Mouse (Mus musculus): ENCODE data around the gene Havcr1.
"Not testable (repeated sequence)": the region's sequence is repeated elsewhere in the genome, so short reads cannot be mapped to it uniquely, and the experiment has no call there.

Havcr1 gene

GRCm38 (mm10) chr11:46754669-46755068 lies 19.8 kb downstream of the Havcr1 start:
- H3K27me3 ChIP-seq (ENCODE audit: control insufficient read depth, insufficient read depth, low read length, poor library complexity, severe bottlenecking): no peaks in the 10 kb centered on the region
- DNase-seq (ENCODE audit: low read depth, low spot score): no peak

DNA sequence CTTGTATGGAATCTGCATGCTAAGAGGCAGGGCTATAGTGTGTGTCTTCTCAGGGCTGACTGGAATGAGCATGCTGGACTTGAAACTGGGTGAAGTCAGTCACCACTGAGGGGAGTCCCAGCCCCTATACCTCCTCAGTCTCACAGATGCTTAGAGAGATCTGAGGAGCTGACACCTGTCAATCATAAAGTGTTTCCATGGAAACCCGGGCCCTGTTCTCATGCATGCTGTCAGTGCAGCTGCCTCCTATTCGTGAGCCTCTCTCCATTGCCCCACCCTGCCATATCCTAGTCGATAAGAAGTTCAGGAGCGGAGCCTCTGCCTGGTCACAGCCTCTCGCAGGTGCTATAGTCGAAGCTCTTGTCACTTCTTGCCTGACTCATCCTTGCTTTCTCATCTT lies 20.8 kb downstream of the Havcr1 start:
- not testable (repeated sequence) for H3K27me3 ChIP-seq (ENCODE audit: control insufficient read depth, insufficient read depth, low read length, poor library complexity, severe bottlenecking); H3K36me3 ChIP-seq (ENCODE audit: control insufficient read depth, insufficient read depth, low read length, poor library complexity, severe bottlenecking); DNase-seq (ENCODE audit: low read depth, low spot score)

More at GRCm38 (mm10) chr11:46754669-46755068, 19.8 kb downstream of the Havcr1 start:
- H3K36me3 ChIP-seq (ENCODE audit: control insufficient read depth, insufficient read depth, low read length, poor library complexity, severe bottlenecking): no peaks in the 10 kb centered on the region

DNA sequence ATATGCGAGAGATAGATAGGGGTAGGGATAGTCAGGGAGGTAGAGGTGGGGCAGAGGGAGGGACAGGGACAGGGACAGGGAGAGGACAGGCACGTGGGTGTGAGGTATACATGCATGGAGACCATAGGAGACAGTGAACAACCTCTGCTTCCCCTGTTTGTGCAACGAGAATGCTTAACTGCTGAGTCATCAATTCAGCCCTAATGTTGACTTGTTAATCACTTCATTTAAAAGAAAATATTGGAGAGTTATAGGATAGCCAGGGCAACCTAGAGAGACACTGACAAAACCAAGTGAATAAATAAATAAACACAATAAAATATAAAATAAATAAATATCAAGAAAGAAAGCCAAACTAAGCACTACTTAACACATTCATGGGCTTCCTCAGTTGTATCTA lies 42.0 kb downstream of the Havcr1 start:
- Histone ChIP-seq H3K27me3 (ENCODE audit: control insufficient read depth, insufficient read depth, low read length, poor library complexity, severe bottlenecking) (no peaks in the 10 kb centered on the region), H3K36me3 (ENCODE audit: control insufficient read depth, insufficient read depth, low read length, poor library complexity, severe bottlenecking) (no peaks in the 10 kb centered on the region; the same call in 1 of the 2 replicates)
- no peak for DNase-seq (ENCODE audit: low read depth, low spot score)

DNA sequence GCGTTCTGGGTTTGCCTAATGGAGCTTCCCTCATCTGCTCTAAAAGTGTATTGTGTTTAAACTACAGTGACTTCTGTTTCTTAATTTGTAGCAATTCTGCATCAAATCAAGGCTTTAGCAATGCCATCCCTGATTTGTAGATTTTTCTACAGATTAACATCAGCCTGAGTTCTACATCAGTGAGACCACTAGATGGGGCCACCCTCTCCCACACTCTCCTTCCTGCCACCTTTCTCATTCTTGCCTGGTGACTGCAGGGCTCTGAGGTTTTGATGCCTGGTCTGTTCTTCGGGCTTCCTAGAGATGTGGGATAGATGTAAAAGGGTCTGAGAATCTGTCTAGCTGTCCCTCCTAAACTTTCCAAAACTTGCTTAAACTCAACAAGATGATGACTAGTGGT lies 44.9 kb downstream of the Havcr1 start:
- Histone ChIP-seq H3K36me3 (ENCODE audit: control insufficient read depth, insufficient read depth, low read length, poor library complexity, severe bottlenecking) (no peaks in the 10 kb centered on the region; the same call in 1 of the 2 replicates), H3K27me3 (ENCODE audit: control insufficient read depth, insufficient read depth, low read length, poor library complexity, severe bottlenecking) (no peaks in the 10 kb centered on the region)
- DNase-seq (ENCODE audit: low read depth, low spot score): no peak

DNA sequence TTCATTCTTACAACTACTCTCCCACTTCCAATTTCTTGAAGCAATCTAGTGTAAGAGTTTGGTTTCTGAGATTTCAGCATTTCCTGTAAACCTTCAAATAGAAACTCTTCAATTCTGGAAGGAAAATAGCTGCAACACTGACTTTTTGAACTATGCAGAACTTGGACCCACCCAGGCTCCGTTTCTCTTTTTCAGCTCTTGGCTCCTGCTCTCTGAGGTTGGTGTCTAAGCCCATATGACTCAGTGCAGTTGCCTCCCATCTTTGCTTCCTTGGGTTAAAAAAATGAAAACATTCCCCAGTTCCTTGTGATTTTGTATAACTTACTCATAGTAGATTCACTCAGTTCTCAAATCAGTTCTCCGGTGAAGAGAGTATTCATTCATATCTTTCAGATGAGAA lies 69.6 kb downstream of the Havcr1 start:
- H3K27me3 ChIP-seq (ENCODE audit: control insufficient read depth, insufficient read depth, low read length, poor library complexity, severe bottlenecking): no peaks in the 10 kb centered on the region
- DNase-seq (ENCODE audit: low read depth, low spot score): no peak
- no peaks in the 10 kb centered on the region for H3K36me3 ChIP-seq (ENCODE audit: control insufficient read depth, insufficient read depth, low read length, poor library complexity, severe bottlenecking)

GRCm38 (mm10) chr11:46810511-46810910 lies 75.6 kb downstream of the Havcr1 start, which contains the start of gene Timd4:
TSS of gene Timd4 (plus strand) at chr11:46810800.
- DNase-seq (ENCODE audit: low read depth, low spot score): no peak
- no peaks in the 10 kb centered on the region for H3K36me3 ChIP-seq (ENCODE audit: control insufficient read depth, insufficient read depth, low read length, poor library complexity, severe bottlenecking)
- no peaks in the 10 kb centered on the region for H3K27me3 ChIP-seq (ENCODE audit: control insufficient read depth, insufficient read depth, low read length, poor library complexity, severe bottlenecking)

DNA sequence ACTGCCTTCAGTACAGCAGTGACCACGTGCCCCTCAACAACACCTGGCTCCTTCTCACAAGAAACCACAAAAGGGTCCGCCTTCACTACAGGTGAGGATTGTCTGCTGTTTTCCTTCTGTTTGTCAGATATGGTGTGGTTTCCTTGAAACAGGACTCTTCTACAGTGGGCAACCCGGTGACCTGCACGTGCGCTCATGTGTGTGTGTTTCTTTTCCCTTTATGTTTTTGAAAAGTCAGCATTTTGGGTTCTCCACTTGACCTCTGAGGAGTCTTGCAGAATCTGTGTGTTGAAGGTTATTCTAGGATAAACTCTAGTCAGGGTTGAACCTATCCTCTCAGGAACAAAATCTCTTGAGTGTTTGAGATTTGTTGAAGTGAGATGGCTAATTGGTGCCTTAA lies 82.8 kb downstream of the Havcr1 start:
- DNase-seq (ENCODE audit: low read depth, low spot score): no peak
- H3K27me3 ChIP-seq (ENCODE audit: control insufficient read depth, insufficient read depth, low read length, poor library complexity, severe bottlenecking): no peaks in the 10 kb centered on the region

DNA sequence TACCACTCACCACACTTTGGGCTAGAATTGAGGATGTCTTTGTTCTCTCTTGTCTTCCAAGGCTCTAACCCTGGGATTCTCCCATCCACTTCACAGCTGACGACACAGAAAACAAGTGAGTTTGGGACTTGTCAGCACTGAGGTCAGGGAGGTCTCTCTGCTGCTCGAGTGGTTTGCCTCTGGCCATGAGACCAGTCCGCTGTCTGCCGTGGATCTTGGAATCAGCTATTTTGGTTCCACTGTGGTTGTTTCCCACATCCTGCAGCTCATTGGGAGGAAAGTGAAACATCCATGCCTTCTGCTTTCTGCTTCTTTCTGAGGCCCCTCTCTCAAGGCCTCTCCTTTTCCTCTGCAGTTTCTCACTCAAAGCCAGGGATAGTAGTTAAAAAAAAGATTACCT lies 85.0 kb downstream of the Havcr1 start:
- H3K27me3 ChIP-seq (ENCODE audit: control insufficient read depth, insufficient read depth, low read length, poor library complexity, severe bottlenecking): no peaks in the 10 kb centered on the region
- no peaks in the 10 kb centered on the region for H3K36me3 ChIP-seq (ENCODE audit: control insufficient read depth, insufficient read depth, low read length, poor library complexity, severe bottlenecking)
- no peak for DNase-seq (ENCODE audit: low read depth, low spot score)

More for the DNA sequence above, 82.8 kb downstream of the Havcr1 start:
- H3K36me3 ChIP-seq (ENCODE audit: control insufficient read depth, insufficient read depth, low read length, poor library complexity, severe bottlenecking): no peaks in the 10 kb centered on the region

Measured in splenic B cell, adult 2 months (primary cell).